Mouse (Mus musculus): ENCODE measurements around the gene Tmem236.

DNA sequence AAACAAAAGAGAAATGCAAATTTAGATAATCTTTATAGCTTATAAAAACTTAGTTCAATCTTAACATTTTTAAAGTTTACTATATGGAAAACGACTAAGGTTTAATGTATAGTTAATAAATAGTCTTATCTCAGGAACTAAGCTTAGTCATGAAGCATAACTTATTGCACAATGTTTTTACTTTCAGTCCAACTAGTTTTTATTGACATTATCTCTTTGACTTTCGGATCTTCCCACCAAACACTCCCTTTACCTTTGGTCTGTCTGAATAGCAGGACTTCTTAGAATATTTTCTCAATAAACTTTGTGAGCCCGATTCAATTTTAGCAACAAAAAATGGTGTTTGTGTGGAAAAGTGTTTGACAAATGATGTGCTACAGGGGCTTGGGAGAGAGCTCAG is 42.3 kb downstream of the Tmem236 start:
- no peak for TF ChIP-seq CTCF (IDR thresholded peaks at IDR 0.05; ENCODE audit: borderline replicate concordance, insufficient read depth, low read depth, low read length)
- TF ChIP-seq POLR2A (IDR thresholded peaks at IDR 0.05; ENCODE audit: borderline replicate concordance, insufficient read depth, low read length), result no peak
